Mouse (Mus musculus) midbrain, embryonic 16.5 days (tissue): ENCODE data around the gene Sptlc3. TPM values are rescaled to one million over a fixed set of nuclear protein-coding genes. Genes with fewer than 3 reads are reported as not detected.

ENCODE experiments used
- ATAC-seq: fragments of 200-750 bp; cut with Nextera tagmentation; 2 replicates; pipeline ENCODE4 v1.8.0; 2017; ENCODE audit warnings: moderate TSS enrichment
- H3K27ac ChIP-seq: fragments of 300-500 bp; sonication (generic); 2 replicates; pipeline ENCODE4 v1.5.1; 2014; ENCODE audit warnings: mild to moderate bottlenecking, low read length, mixed read lengths
- H3K27me3 ChIP-seq: fragments of 300-500 bp; sonication (generic); 2 replicates; pipeline ENCODE4 v1.6.1; 2014; ENCODE audit warnings: low read depth, low read length, mixed read lengths; ENCODE audit not compliant: control insufficient read depth, insufficient read depth
- H3K36me3 ChIP-seq: fragments of 300-500 bp; sonication (generic); 2 replicates; pipeline ENCODE4 v1.6.1; 2014; ENCODE audit warnings: mild to moderate bottlenecking, low read length, moderate library complexity, mixed read lengths; ENCODE audit not compliant: control insufficient read depth, insufficient read depth
- H3K4me1 ChIP-seq: fragments of 300-500 bp; sonication (generic); 2 replicates; pipeline ENCODE4 v1.6.1; 2014; ENCODE audit warnings: mild to moderate bottlenecking, low read length, mixed read lengths; ENCODE audit not compliant: control insufficient read depth, insufficient read depth
- H3K4me2 ChIP-seq: fragments of 300-500 bp; sonication (generic); 2 replicates; pipeline ENCODE4 v1.6.1; 2014; ENCODE audit warnings: mild to moderate bottlenecking, low read length, mixed read lengths
- H3K4me3 ChIP-seq: fragments of 300-500 bp; sonication (generic); 2 replicates; pipeline ENCODE4 v1.5.1; 2014; ENCODE audit warnings: low read depth, mild to moderate bottlenecking, low read length, moderate library complexity, mixed read lengths
- H3K9ac ChIP-seq: fragments of 300-500 bp; sonication (generic); 2 replicates; pipeline ENCODE4 v1.6.1; 2014; ENCODE audit warnings: low read depth, low read length, mixed read lengths
- H3K9me3 ChIP-seq: fragments of 300-500 bp; sonication (generic); replicated peaks from 2 replicates; pipeline ENCODE4 v1.6.1; 2014; ENCODE audit warnings: mild to moderate bottlenecking, low read length, mixed read lengths; ENCODE audit not compliant: control insufficient read depth, poor library complexity, severe bottlenecking
- WGBS: fragments of 180-500 bp; shearing (Covaris S2); extraction: QIAGEN DNeasy Blood & Tissue Kit; methylation state at CpG from one replicate; pipeline ENCODE4 v1.1.7; 2014; 5-methylcytosine and 5-hydroxymethylcytosine counted together
- polyA plus RNA-seq: library from polyadenylated mRNA; unstranded; fragments of >200 nt; fragmentation: Nextera tagmentation; extraction: Ambion mirVana; gene quantifications from 2 replicates; pipeline ENCODE4 v1.2.1, GENCODE M21; 2015

Sptlc3 gene
- polyA plus RNA-seq: 0.24 and 0.27 TPM in 2 replicates

GRCm38 (mm10) chr2:139493836-139494235, at the start of gene Sptlc3:
Gene Sptlc3 (plus strand): TSS chr2:139493913.
- Histone ChIP-seq H3K9me3 (no peaks in the 10 kb centered on the region), H3K9ac (no peak within 1 kb of the TSS), H3K4me1 (no peaks in the 10 kb centered on the region), H3K4me2 (no peak within 1 kb of the TSS), H3K27ac (no peak within 1 kb of the TSS), H3K4me3 (no peak within 1 kb of the TSS), H3K36me3 (no peaks in the 10 kb centered on the region), H3K27me3 (no peaks in the 10 kb centered on the region)
- WGBS: 67% methylated on average over 5 of the region's 5 CpGs
- no peak for ATAC-seq

GRCm38 (mm10) chr2:139467726-139468125, 26.0 kb upstream of the Sptlc3 start:
- no peaks in the 10 kb centered on the region for H3K27me3 ChIP-seq
- no peaks in the 10 kb centered on the region for H3K9me3 ChIP-seq
- no peaks in the 10 kb centered on the region for H3K4me1 ChIP-seq
- no peak for ATAC-seq
- no peak overlapping the region for H3K4me2 ChIP-seq
- H3K36me3 ChIP-seq: no peaks in the 10 kb centered on the region
- 86% methylated on average over 4 of the region's 4 CpGs for WGBS
- no peak overlapping the region for H3K27ac ChIP-seq
- H3K9ac ChIP-seq: no peak overlapping the region
- no peak overlapping the region for H3K4me3 ChIP-seq

- Histone ChIP-seq H3K36me3 (no peaks in the 10 kb centered on the region), H3K4me1 (no peaks in the 10 kb centered on the region), H3K9me3 (no peaks in the 10 kb centered on the region), H3K27ac (no peak overlapping the region), H3K27me3 (no peaks in the 10 kb centered on the region), H3K9ac (no peak overlapping the region), H3K4me2 (no peak overlapping the region), H3K4me3 (no peak overlapping the region)
- no peak for ATAC-seq
- 70% methylated on average over 5 of the region's 5 CpGs for WGBS
These were observed 5.0 kb upstream of the Sptlc3 start for GRCm38 (mm10) chr2:139488708-139489107.

GRCm38 (mm10) chr2:139494629-139495028, 916 bp downstream of the Sptlc3 start:
- no peaks in the 10 kb centered on the region for H3K27me3 ChIP-seq
- WGBS: 48% methylated on average over 5 of the region's 5 CpGs
- no peak overlapping the region for H3K9ac ChIP-seq
- H3K27ac ChIP-seq: no peak overlapping the region
- ATAC-seq: no peak
- H3K4me1 ChIP-seq: no peaks in the 10 kb centered on the region
- H3K9me3 ChIP-seq: no peaks in the 10 kb centered on the region
- H3K4me3 ChIP-seq: no peak overlapping the region
- no peak overlapping the region for H3K4me2 ChIP-seq
- no peaks in the 10 kb centered on the region for H3K36me3 ChIP-seq

GRCm38 (mm10) chr2:139561966-139562505, 68.3 kb downstream of the Sptlc3 start:
- no peak for ATAC-seq
- 84% methylated on average over 5 of the region's 5 CpGs for WGBS
- Histone ChIP-seq H3K36me3 (no peaks in the 10 kb centered on the region), H3K27me3 (no peaks in the 10 kb centered on the region), H3K4me1 (no peaks in the 10 kb centered on the region), H3K4me2 (no peak overlapping the region), H3K9ac (no peak overlapping the region), H3K9me3 (no peaks in the 10 kb centered on the region), H3K27ac (no peak overlapping the region), H3K4me3 (no peak overlapping the region)

GRCm38 (mm10) chr2:139579280-139579679, 85.6 kb downstream of the Sptlc3 start:
- no peak overlapping the region for H3K27ac ChIP-seq
- 7% methylated on average over 3 of the region's 3 CpGs for WGBS
- no peak overlapping the region for H3K4me3 ChIP-seq
- no peak overlapping the region for H3K9ac ChIP-seq
- no peaks in the 10 kb centered on the region for H3K9me3 ChIP-seq
- ATAC-seq: no peak
- H3K4me2 ChIP-seq: no peak overlapping the region
- no peaks in the 10 kb centered on the region for H3K27me3 ChIP-seq
- H3K36me3 ChIP-seq: no peaks in the 10 kb centered on the region
- no peaks in the 10 kb centered on the region for H3K4me1 ChIP-seq

GRCm38 (mm10) chr2:139582766-139583165, 89.1 kb downstream of the Sptlc3 start:
- no peak overlapping the region for H3K4me3 ChIP-seq
- no peak overlapping the region for H3K27ac ChIP-seq
- H3K9ac ChIP-seq: no peak overlapping the region
- no peaks in the 10 kb centered on the region for H3K36me3 ChIP-seq
- H3K4me2 ChIP-seq: no peak overlapping the region
- no peaks in the 10 kb centered on the region for H3K27me3 ChIP-seq
- 67% methylated on average over 6 of the region's 6 CpGs for WGBS
- no peaks in the 10 kb centered on the region for H3K9me3 ChIP-seq
- no peak for ATAC-seq
- no peaks in the 10 kb centered on the region for H3K4me1 ChIP-seq

- Histone ChIP-seq H3K9me3 (no peaks in the 10 kb centered on the region), H3K4me1 (no peaks in the 10 kb centered on the region), H3K36me3 (no peaks in the 10 kb centered on the region), H3K27ac (no peak overlapping the region), H3K4me3 (no peak overlapping the region), H3K4me2 (no peak overlapping the region), H3K27me3 (no peaks in the 10 kb centered on the region), H3K9ac (no peak overlapping the region)
- WGBS: 95% methylated on average over 2 of the region's 2 CpGs
- no peak for ATAC-seq
These were observed 94.0 kb downstream of the Sptlc3 start for GRCm38 (mm10) chr2:139587660-139588200.

- H3K36me3 ChIP-seq: no peaks in the 10 kb centered on the region
- H3K4me3 ChIP-seq: no peak overlapping the region
- no peak overlapping the region for H3K27ac ChIP-seq
- no peak for ATAC-seq
- H3K27me3 ChIP-seq: no peaks in the 10 kb centered on the region
- no peaks in the 10 kb centered on the region for H3K4me1 ChIP-seq
- 47% methylated on average over 4 of the region's 4 CpGs for WGBS
- no peak overlapping the region for H3K4me2 ChIP-seq
- H3K9ac ChIP-seq: no peak overlapping the region
- no peaks in the 10 kb centered on the region for H3K9me3 ChIP-seq
These were observed 96.2 kb downstream of the Sptlc3 start for GRCm38 (mm10) chr2:139589905-139590304.
